ENCODE assay signal across 8 mouse cellular contexts in genomic region chr4:149049351-149050159, GRCm38 (mm10). TPM values are rescaled to one million over a fixed set of nuclear protein-coding genes. Genes with fewer than 3 reads are reported as not detected.
DNase-seq lines count a peak whose midpoint lies in the region; ATAC-seq and TF ChIP-seq lines count a peak whose summit lies in the region.

No protein-coding gene starts in this region.

- TF ChIP-seq CTCF in cerebellum, adult 2 months (IDR thresholded peaks at IDR 0.05; ENCODE audit: borderline replicate concordance, insufficient read depth, low read depth, low read length): no peak
- TF ChIP-seq CTCF in midbrain, postnatal 0 days (IDR thresholded peaks at IDR 0.05): no peak

- H3K4me3 ChIP-seq in cerebellum, adult 2 months (replicated peaks; ENCODE audit: insufficient read depth, low read depth, low read length): no peak overlapping the region
- no peak overlapping the region for H3K4me3 ChIP-seq in limb, embryonic 12.5 days (replicated peaks)
- no peak overlapping the region for H3K4me3 ChIP-seq in midbrain, postnatal 0 days (ENCODE audit: low read depth, low read length)

- WGBS in cerebellum, adult 2 months: 18% methylated on average over 16 of the region's 16 CpGs
- 3% methylated on average over 16 of the region's 16 CpGs for WGBS in limb, embryonic 12.5 days
- WGBS in midbrain, postnatal 0 days: 11% methylated on average over 16 of the region's 16 CpGs

- no peaks in the 10 kb centered on the region for H3K27me3 ChIP-seq in cerebellum, adult 2 months (ENCODE audit: control insufficient read depth, insufficient read depth, low read length)
- peaks cover 11% of the 10 kb centered on the region; the same call in 1 of the 2 replicates for H3K27me3 ChIP-seq in limb, embryonic 12.5 days
- no peaks in the 10 kb centered on the region for H3K27me3 ChIP-seq in midbrain, postnatal 0 days (ENCODE audit: insufficient read depth, low read length)

- no peak for TF ChIP-seq POLR2A in cerebellum, adult 2 months (IDR thresholded peaks at IDR 0.05; ENCODE audit: borderline replicate concordance, insufficient read depth, low read length)

- H3K36me3 ChIP-seq in limb, embryonic 12.5 days: no peaks in the 10 kb centered on the region
- H3K36me3 ChIP-seq in midbrain, postnatal 0 days (ENCODE audit: insufficient read depth, low read length): no peaks in the 10 kb centered on the region

- ATAC-seq in limb, embryonic 12.5 days (ENCODE audit: insufficient number of reproducible peaks, insufficient read depth, low FRiP score, low TSS enrichment, low read depth): no peak; the same call in 1 of the 2 replicates
- ATAC-seq in midbrain, postnatal 0 days (ENCODE audit: low FRiP score): no peak

- no peak overlapping the region for H3K27ac ChIP-seq in cerebellum, adult 2 months (ENCODE audit: insufficient read depth, low read length)
- H3K27ac ChIP-seq in limb, embryonic 12.5 days: 0 out of 2 replicates have a peak overlapping the region, but pooled peaks have one; percentile 42
- H3K27ac ChIP-seq in midbrain, postnatal 0 days (ENCODE audit: low read depth, low read length): no peak overlapping the region

- peak; percentile 37 to 44 for DNase-seq in cerebellum, adult 2 months
- DNase-seq in cerebellum, postnatal 4 days (ENCODE audit: low spot score in 2 of 2): no peak
- peak; percentile 72 for DNase-seq in embryo, embryonic 10.5 days (ENCODE audit: low spot score)
- peak; percentile 69 for DNase-seq in heart, postnatal 4 days
- peak; percentile 48 for DNase-seq in midbrain, postnatal 0 days (ENCODE audit: low spot score)
- DNase-seq in layer of hippocampus, adult 18-20 months (ENCODE audit: low spot score in 2 of 2): no peak
- DNase-seq in layer of hippocampus, postnatal 14 days (ENCODE audit: low spot score in 2 of 2): no peak

- H3K9ac ChIP-seq in limb, embryonic 12.5 days (replicated peaks): no peak overlapping the region
- H3K9ac ChIP-seq in midbrain, postnatal 0 days (replicated peaks; ENCODE audit: low read length, poor library complexity, severe bottlenecking): no peak overlapping the region

- H3K4me2 ChIP-seq in limb, embryonic 12.5 days: peak overlapping the region; percentile 38
- no peak overlapping the region; the same call in 1 of the 2 replicates for H3K4me2 ChIP-seq in midbrain, postnatal 0 days (ENCODE audit: low read depth, low read length, poor library complexity, severe bottlenecking)

- no peaks in the 10 kb centered on the region for H3K9me3 ChIP-seq in limb, embryonic 12.5 days
- H3K9me3 ChIP-seq in midbrain, postnatal 0 days (ENCODE audit: low read length): no peaks in the 10 kb centered on the region

- H3K4me1 ChIP-seq in cerebellum, adult 2 months (ENCODE audit: control insufficient read depth, insufficient read depth, low read length): peaks cover 11% of the 10 kb centered on the region
- H3K4me1 ChIP-seq in limb, embryonic 12.5 days (replicated peaks): peaks cover 65% of the 10 kb centered on the region
- H3K4me1 ChIP-seq in midbrain, postnatal 0 days (ENCODE audit: insufficient read depth, low read length): peaks cover 10% of the 10 kb centered on the region

RNA-seq across cellular contexts. Expression of gene Pex14, which starts 50.1 kb away (rescaled TPM):
- polyA plus RNA-seq in cerebellum, adult 2 months (2012; rRNA removed): 48.5 and 52.5 TPM in 2 replicates
- 10 to 100 TPM; 26.5 to 30.2 TPM for total RNA-seq in heart, postnatal 4 days (2021)
- 55.2 and 55.9 TPM in 2 replicates for polyA plus RNA-seq in limb, embryonic 12.5 days (2016; fragmentation: Nextera tagmentation; extraction: Ambion mirVana)
- total RNA-seq in midbrain, postnatal 0 days (2014; rRNA removed): 74.0 and 75.5 TPM in 2 replicates
- 62.5 and 67.2 TPM in 2 replicates for polyA plus RNA-seq in midbrain, postnatal 0 days (2015; fragmentation: Nextera tagmentation; extraction: Ambion mirVana)
- total RNA-seq in layer of hippocampus, adult 18-20 months (2021): 10 to 100 TPM; 46.7 to 47.1 TPM
- 10 to 100 TPM; 35.8 to 37.7 TPM for total RNA-seq in layer of hippocampus, postnatal 14 days (2021)

RNA-seq across cellular contexts. Expression of gene Dffa, which starts 54.4 kb away (rescaled TPM):
- polyA plus RNA-seq in cerebellum, adult 2 months (2012; rRNA removed): 60.3 and 72.7 TPM in 2 replicates
- total RNA-seq in heart, postnatal 4 days (2021): 10 to 100 TPM; 30.5 to 33.9 TPM
- polyA plus RNA-seq in limb, embryonic 12.5 days (2016; fragmentation: Nextera tagmentation; extraction: Ambion mirVana): 29.8 and 30.6 TPM in 2 replicates
- 10.5 and 14.6 TPM in 2 replicates for total RNA-seq in midbrain, postnatal 0 days (2014; rRNA removed)
- 21.6 and 23.3 TPM in 2 replicates for polyA plus RNA-seq in midbrain, postnatal 0 days (2015; fragmentation: Nextera tagmentation; extraction: Ambion mirVana)
- 10 to 100 TPM; 48.8 to 50.7 TPM for total RNA-seq in layer of hippocampus, adult 18-20 months (2021)
- 10 to 100 TPM; 46.5 to 50.6 TPM for total RNA-seq in layer of hippocampus, postnatal 14 days (2021)

Comparison
In these comparisons a context has a peak if more than half of its experiments do, and no peak if none do; other contexts are left out.
1. DNase-seq: peak in cerebellum, adult 2 months (2 of 2), embryo, embryonic 10.5 days (single experiment), heart, postnatal 4 days (single experiment) and midbrain, postnatal 0 days (single experiment); none in cerebellum, postnatal 4 days (0 of 2), layer of hippocampus, adult 18-20 months (0 of 2) and layer of hippocampus, postnatal 14 days (0 of 2).